Mouse (Mus musculus): ENCODE results near the gene Spock2. TPM values are rescaled to one million over a fixed set of nuclear protein-coding genes. Genes with fewer than 3 reads are reported as not detected.
"Not testable (repeated sequence)": the region's sequence is repeated elsewhere in the genome, so short reads cannot be mapped to it uniquely, and the experiment has no call there.

Spock2 gene
- polyA plus RNA-seq, 2 experiments, result 0.04 to 0.06 TPM

DNA sequence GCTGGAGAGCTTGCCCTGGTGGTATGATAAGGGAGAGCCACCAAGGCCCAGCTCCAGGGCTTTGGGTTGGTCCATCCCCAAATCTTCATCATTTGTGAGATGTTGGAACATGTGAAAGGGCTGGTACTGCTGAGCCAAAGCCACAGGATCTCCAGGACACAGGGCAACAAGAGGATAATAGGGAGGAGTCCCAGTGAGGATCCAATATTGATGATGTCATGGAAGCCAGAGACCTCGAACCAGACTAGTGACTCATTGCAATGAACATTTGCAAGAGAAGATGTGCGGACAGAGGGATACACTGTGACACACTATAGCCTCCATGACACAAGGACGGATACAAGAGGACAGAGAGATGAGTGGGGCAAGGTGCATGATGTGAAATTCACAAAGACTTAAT is 52.1 kb downstream of the Spock2 start:
- no peaks in the 10 kb centered on the region for H3K9me3 ChIP-seq (ENCODE audit: control insufficient read depth, low read length)
- no peaks in the 10 kb centered on the region for H3K36me3 ChIP-seq (replicated peaks; ENCODE audit: control insufficient read depth, insufficient read depth, low read depth)
- H3K4me2 ChIP-seq (ENCODE audit: low read depth), result no peak overlapping the region
- no peak overlapping the region for H3K4me3 ChIP-seq (ENCODE audit: insufficient read depth in 1 of 2, low read depth in 2 of 2, low read length in 2 of 2)
- 56% methylated on average over 3 of the region's 3 CpGs for WGBS (ENCODE audit: insufficient replicate concordance)
- DNase-seq (ENCODE audit: low read depth in 3 of 3, low spot score in 3 of 3) (no peak), ATAC-seq (ENCODE audit: insufficient read depth) (no peak)
- H3K9ac ChIP-seq (replicated peaks), result no peak overlapping the region
- no peak overlapping the region for H3K27ac ChIP-seq
- TF ChIP-seq EP300 (IDR thresholded peaks at IDR 0.05; ENCODE audit: low read depth), result no peak
- TF ChIP-seq CTCF (IDR thresholded peaks at IDR 0.05; ENCODE audit: low read depth), result no peak
- H3K27me3 ChIP-seq (ENCODE audit: control insufficient read depth, insufficient read depth, low read length), result no peaks in the 10 kb centered on the region
- H3K4me1 ChIP-seq (replicated peaks; ENCODE audit: control insufficient read depth in 2 of 2, insufficient read depth in 2 of 2, low read length in 1 of 2), result no peaks in the 10 kb centered on the region

DNA sequence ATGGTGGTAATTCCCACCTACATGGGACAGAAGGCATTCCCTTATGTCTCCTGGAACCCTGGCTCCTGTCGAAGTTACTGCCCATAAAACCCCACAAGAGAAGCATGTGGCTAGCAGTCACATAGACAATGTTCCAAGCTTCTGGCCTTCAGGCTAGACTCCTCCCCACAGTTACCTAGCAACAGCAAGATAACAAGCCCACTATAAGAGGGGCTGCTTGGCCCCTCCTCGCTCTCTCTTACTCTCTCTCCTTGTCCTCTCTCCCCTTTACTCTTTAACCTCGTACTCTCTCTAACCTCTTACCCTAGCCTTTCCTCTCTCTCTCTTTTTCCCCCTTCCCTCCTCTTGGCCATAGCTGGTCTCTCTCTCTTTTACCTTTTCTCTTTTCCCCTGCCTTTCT is 55.4 kb downstream of the Spock2 start:
- not testable (repeated sequence) for DNase-seq (ENCODE audit: low read depth in 3 of 3, low spot score in 3 of 3); H3K9ac ChIP-seq (replicated peaks); H3K4me1 ChIP-seq (replicated peaks; ENCODE audit: control insufficient read depth in 2 of 2, insufficient read depth in 2 of 2, low read length in 1 of 2); H3K4me3 ChIP-seq (ENCODE audit: insufficient read depth in 1 of 2, low read depth in 2 of 2, low read length in 2 of 2); H3K4me2 ChIP-seq (ENCODE audit: low read depth); H3K9me3 ChIP-seq (ENCODE audit: control insufficient read depth, low read length); H3K27me3 ChIP-seq (ENCODE audit: control insufficient read depth, insufficient read depth, low read length); ATAC-seq (ENCODE audit: insufficient read depth); H3K36me3 ChIP-seq (replicated peaks; ENCODE audit: control insufficient read depth, insufficient read depth, low read depth); H3K27ac ChIP-seq
- 55% methylated on average over 3 of the region's 3 CpGs for WGBS (ENCODE audit: insufficient replicate concordance)

DNA sequence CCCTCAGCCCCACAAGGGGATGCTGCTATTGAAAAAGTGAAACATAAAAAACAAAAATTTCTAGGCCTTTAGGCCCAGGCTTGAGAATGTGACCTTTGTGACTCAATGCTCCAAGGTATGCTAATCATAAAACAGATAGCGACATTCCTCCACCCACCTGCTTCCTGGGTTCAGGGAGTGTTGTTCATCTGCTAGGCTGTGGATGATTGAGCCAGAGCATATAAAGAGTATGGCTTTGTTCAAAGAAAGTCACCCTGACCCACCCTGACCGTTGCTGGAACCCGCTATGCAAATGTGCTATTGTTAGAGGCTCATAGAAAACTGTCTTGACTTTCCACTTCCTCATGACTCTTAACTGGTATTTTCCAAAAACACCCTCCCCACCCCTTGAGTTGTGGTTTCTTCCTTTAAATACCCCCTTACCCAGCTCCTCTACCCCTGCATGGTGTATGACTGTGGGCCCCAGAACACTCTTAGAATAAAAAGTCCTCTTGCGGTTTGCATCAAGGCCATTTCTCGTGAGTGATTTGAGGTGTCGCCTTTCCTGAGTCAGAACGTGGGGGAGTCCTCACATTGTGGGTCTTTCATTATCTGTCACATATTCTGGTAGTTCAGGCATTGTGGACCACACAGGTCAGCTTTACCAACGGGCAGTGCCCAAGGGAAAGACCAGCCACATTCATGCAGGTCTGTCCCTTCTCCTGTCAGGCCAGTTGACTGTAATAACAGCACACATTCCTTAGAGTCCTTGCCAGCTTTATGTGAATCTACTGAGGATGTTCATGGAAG is 56.4 kb downstream of the Spock2 start:
- not testable (repeated sequence) for H3K9ac ChIP-seq (replicated peaks); DNase-seq (ENCODE audit: low read depth in 3 of 3, low spot score in 3 of 3); H3K4me1 ChIP-seq (replicated peaks; ENCODE audit: control insufficient read depth in 2 of 2, insufficient read depth in 2 of 2, low read length in 1 of 2); H3K36me3 ChIP-seq (replicated peaks; ENCODE audit: control insufficient read depth, insufficient read depth, low read depth); H3K4me3 ChIP-seq (ENCODE audit: insufficient read depth in 1 of 2, low read depth in 2 of 2, low read length in 2 of 2); H3K4me2 ChIP-seq (ENCODE audit: low read depth); H3K27me3 ChIP-seq (ENCODE audit: control insufficient read depth, insufficient read depth, low read length); H3K9me3 ChIP-seq (ENCODE audit: control insufficient read depth, low read length); H3K27ac ChIP-seq; ATAC-seq (ENCODE audit: insufficient read depth)
- 63% methylated on average over 8 of the region's 8 CpGs for WGBS (ENCODE audit: insufficient replicate concordance)

DNA sequence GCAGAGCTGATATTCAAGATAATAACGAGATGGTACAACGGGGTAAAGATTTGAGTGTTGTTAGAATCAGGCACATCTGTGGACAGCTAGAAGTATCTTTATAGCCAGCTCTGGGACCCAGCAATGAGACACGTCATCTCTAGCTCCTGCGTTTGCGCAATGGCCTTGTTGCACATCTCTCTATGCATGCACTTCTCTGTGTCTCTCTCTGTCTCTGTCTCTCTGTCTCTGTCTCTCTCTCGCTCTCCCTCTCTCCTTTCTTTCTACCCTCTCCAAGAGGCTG is 56.9 kb downstream of the Spock2 start:
- Histone ChIP-seq H3K27me3 (ENCODE audit: control insufficient read depth, insufficient read depth, low read length) (no peaks in the 10 kb centered on the region), H3K4me3 (ENCODE audit: insufficient read depth in 1 of 2, low read depth in 2 of 2, low read length in 2 of 2) (no peak overlapping the region), H3K9me3 (ENCODE audit: control insufficient read depth, low read length) (no peaks in the 10 kb centered on the region), H3K27ac (no peak overlapping the region), H3K4me1 (replicated peaks; ENCODE audit: control insufficient read depth in 2 of 2, insufficient read depth in 2 of 2, low read length in 1 of 2) (no peaks in the 10 kb centered on the region), H3K4me2 (ENCODE audit: low read depth) (no peak overlapping the region), H3K9ac (replicated peaks) (no peak overlapping the region), H3K36me3 (replicated peaks; ENCODE audit: control insufficient read depth, insufficient read depth, low read depth) (no peaks in the 10 kb centered on the region)
- no peak for DNase-seq (ENCODE audit: low read depth in 3 of 3, low spot score in 3 of 3)
- WGBS (ENCODE audit: insufficient replicate concordance), result 65% methylated on average over 6 of the region's 6 CpGs
- TF ChIP-seq EP300 (IDR thresholded peaks at IDR 0.05; ENCODE audit: low read depth) (no peak), CTCF (IDR thresholded peaks at IDR 0.05; ENCODE audit: low read depth) (no peak)
- ATAC-seq (ENCODE audit: insufficient read depth), result no peak

DNA sequence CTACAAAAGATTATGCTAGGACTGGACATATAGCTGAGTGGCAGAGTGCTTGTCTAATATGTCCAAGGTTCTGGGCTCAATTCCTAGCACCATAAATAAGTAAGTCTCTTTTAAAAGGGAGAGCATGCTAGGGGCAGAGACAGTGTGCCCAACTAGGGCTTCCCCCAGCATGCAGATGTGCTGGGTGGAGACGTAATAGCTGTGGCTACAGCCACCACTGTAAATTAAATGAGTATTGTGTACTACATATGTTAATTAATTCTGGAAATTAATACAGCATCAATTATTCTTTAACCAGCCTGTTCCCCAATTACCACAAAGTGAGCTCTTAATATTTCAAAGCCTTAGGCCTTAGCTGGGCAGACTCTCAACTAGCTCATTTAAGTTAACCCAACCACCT is 58.9 kb downstream of the Spock2 start:
- H3K4me2 ChIP-seq (ENCODE audit: low read depth), result no peak overlapping the region
- no peaks in the 10 kb centered on the region for H3K9me3 ChIP-seq (ENCODE audit: control insufficient read depth, low read length)
- no peak overlapping the region for H3K4me3 ChIP-seq (ENCODE audit: insufficient read depth in 1 of 2, low read depth in 2 of 2, low read length in 2 of 2)
- TF ChIP-seq EP300 (IDR thresholded peaks at IDR 0.05; ENCODE audit: low read depth) (no peak), CTCF (IDR thresholded peaks at IDR 0.05; ENCODE audit: low read depth) (no peak)
- no peak for ATAC-seq (ENCODE audit: insufficient read depth)
- no peaks in the 10 kb centered on the region for H3K36me3 ChIP-seq (replicated peaks; ENCODE audit: control insufficient read depth, insufficient read depth, low read depth)
- H3K27me3 ChIP-seq (ENCODE audit: control insufficient read depth, insufficient read depth, low read length), result no peaks in the 10 kb centered on the region
- H3K27ac ChIP-seq, result no peak overlapping the region
- H3K9ac ChIP-seq (replicated peaks), result no peak overlapping the region
- no peaks in the 10 kb centered on the region for H3K4me1 ChIP-seq (replicated peaks; ENCODE audit: control insufficient read depth in 2 of 2, insufficient read depth in 2 of 2, low read length in 1 of 2)
- 58% methylated on average over 1 of the region's 1 CpGs for WGBS (ENCODE audit: insufficient replicate concordance)
- DNase-seq (ENCODE audit: low read depth in 3 of 3, low spot score in 3 of 3), result no peak
